ENCODE assay signal across 14 mouse cellular contexts in genomic region chr2:11543158-11543557, GRCm38 (mm10). TPM values are rescaled to one million over a fixed set of nuclear protein-coding genes. Genes with fewer than 3 reads are reported as not detected.
DNase-seq lines count a peak whose midpoint lies in the region; ATAC-seq and TF ChIP-seq lines count a peak whose summit lies in the region.
"Had no signal": no experiment of that assay in that cellular context is flagged by ENCODE, and none has a peak within 500 bp of the region (broad histone marks: within the 10 kb centered on the region; RNA-seq: fewer than 3 reads in every experiment).

No protein-coding gene starts in this region.

- no peak overlapping the region for H3K4me2 ChIP-seq in forebrain, embryonic 11.5 days (ENCODE audit: low read depth, low read length, severe bottlenecking)
- H3K4me2 ChIP-seq in stomach, postnatal 0 days (replicated peaks; ENCODE audit: low read depth), result no peak overlapping the region
- H3K4me2 ChIP-seq: forebrain, embryonic 13.5 days; heart, embryonic 13.5 days; hindbrain, embryonic 12.5 days; liver, embryonic 12.5 days; midbrain, embryonic 12.5 days had no signal

- H3K36me3 ChIP-seq in forebrain, embryonic 11.5 days (ENCODE audit: control insufficient read depth, insufficient read depth, low read length), result no peaks in the 10 kb centered on the region
- H3K36me3 ChIP-seq in forebrain, embryonic 10.5 days (replicated peaks), result no peaks in the 10 kb centered on the region
- no peaks in the 10 kb centered on the region for H3K36me3 ChIP-seq in stomach, postnatal 0 days (ENCODE audit: control insufficient read depth, insufficient read depth, low read length)
- H3K36me3 ChIP-seq: heart, embryonic 13.5 days; hindbrain, embryonic 12.5 days; liver, embryonic 12.5 days; midbrain, embryonic 12.5 days had no signal

- no peaks in the 10 kb centered on the region for H3K4me1 ChIP-seq in forebrain, embryonic 11.5 days (replicated peaks; ENCODE audit: control insufficient read depth, insufficient read depth, low read length)
- H3K4me1 ChIP-seq in forebrain, embryonic 10.5 days, result no peaks in the 10 kb centered on the region
- no peaks in the 10 kb centered on the region for H3K4me1 ChIP-seq in stomach, postnatal 0 days (replicated peaks; ENCODE audit: control insufficient read depth, insufficient read depth)
- H3K4me1 ChIP-seq: forebrain, embryonic 13.5 days; hindbrain, embryonic 12.5 days; midbrain, embryonic 12.5 days had no signal

- no peaks in the 10 kb centered on the region for H3K27me3 ChIP-seq in forebrain, embryonic 11.5 days (ENCODE audit: control insufficient read depth, insufficient read depth, low read length)
- no peaks in the 10 kb centered on the region for H3K27me3 ChIP-seq in forebrain, embryonic 10.5 days (ENCODE audit: poor library complexity, severe bottlenecking)
- H3K27me3 ChIP-seq in stomach, postnatal 0 days (ENCODE audit: control insufficient read depth, insufficient read depth, low read length), result no peaks in the 10 kb centered on the region
- H3K27me3 ChIP-seq: CH12.LX; forebrain, embryonic 13.5 days; heart, embryonic 13.5 days; hindbrain, embryonic 12.5 days; liver, embryonic 12.5 days; midbrain, embryonic 12.5 days; Patski had no signal

- no peak overlapping the region for H3K27ac ChIP-seq in forebrain, embryonic 11.5 days (ENCODE audit: low read depth, low read length)
- H3K27ac ChIP-seq in forebrain, embryonic 10.5 days, result no peak overlapping the region
- no peak overlapping the region for H3K27ac ChIP-seq in stomach, postnatal 0 days (replicated peaks)
- H3K27ac ChIP-seq: forebrain, embryonic 13.5 days; heart, embryonic 13.5 days; hindbrain, embryonic 12.5 days; midbrain, embryonic 12.5 days had no signal

- DNase-seq in forebrain, embryonic 11.5 days (ENCODE audit: low spot score), result no peak
- no peak for DNase-seq in forebrain, embryonic 10.5 days (ENCODE audit: extremely low spot score, low spot score)
- DNase-seq in kidney, postnatal 10 days, result peak; percentile 12
- DNase-seq in kidney, postnatal 25 days, result no peak
- peak; percentile 56 for DNase-seq in ES-CJ7 (ENCODE audit: low read depth, low spot score)
- no peak for DNase-seq in stomach, postnatal 0 days (ENCODE audit: low spot score)
- DNase-seq in Muller cell, postnatal 12 days (ENCODE audit: inconsistent ontology term), result no peak

- no peak for TF ChIP-seq EP300 in stomach, postnatal 0 days (optimal IDR thresholded peaks at IDR 0.05)

- WGBS in forebrain, embryonic 11.5 days, result 77% methylated on average over 7 of the region's 7 CpGs
- 75% methylated on average over 7 of the region's 7 CpGs for WGBS in forebrain, embryonic 10.5 days
- WGBS in stomach, postnatal 0 days, result 71% methylated on average over 7 of the region's 7 CpGs

- H3K9ac ChIP-seq in forebrain, embryonic 11.5 days (ENCODE audit: low read length), result no peak overlapping the region
- no peak overlapping the region for H3K9ac ChIP-seq in stomach, postnatal 0 days (ENCODE audit: low read length)
- H3K9ac ChIP-seq: forebrain, embryonic 13.5 days; heart, embryonic 13.5 days; hindbrain, embryonic 12.5 days; liver, embryonic 12.5 days; midbrain, embryonic 12.5 days had no signal

- H3K4me3 ChIP-seq in forebrain, embryonic 11.5 days (ENCODE audit: low read depth, low read length), result no peak overlapping the region
- no peak overlapping the region for H3K4me3 ChIP-seq in forebrain, embryonic 10.5 days
- H3K4me3 ChIP-seq in stomach, postnatal 0 days (ENCODE audit: low read depth, low read length), result no peak overlapping the region
- H3K4me3 ChIP-seq: forebrain, embryonic 13.5 days; heart, embryonic 13.5 days; hindbrain, embryonic 12.5 days; liver, embryonic 12.5 days; midbrain, embryonic 12.5 days had no signal

- TF ChIP-seq CTCF in stomach, postnatal 0 days (IDR thresholded peaks at IDR 0.05; ENCODE audit: low read depth), result 0 out of 2 replicates have a peak, but pooled peaks have one; percentile 29

- ATAC-seq in forebrain, embryonic 11.5 days (replicated peaks; ENCODE audit: low FRiP score), result 0 out of 2 replicates have a peak, but pooled peaks have one; percentile 14
- no peak for ATAC-seq in stomach, postnatal 0 days (ENCODE audit: low FRiP score, low TSS enrichment)
- ATAC-seq: liver, embryonic 12.5 days; Patski had no signal

- no peaks in the 10 kb centered on the region; the same call in 1 of the 2 replicates for H3K9me3 ChIP-seq in forebrain, embryonic 11.5 days (ENCODE audit: control insufficient read depth, low read length)
- no peaks in the 10 kb centered on the region for H3K9me3 ChIP-seq in forebrain, embryonic 10.5 days
- no peaks in the 10 kb centered on the region for H3K9me3 ChIP-seq in stomach, postnatal 0 days (ENCODE audit: control insufficient read depth, low read length)
- H3K9me3 ChIP-seq: forebrain, embryonic 13.5 days; heart, embryonic 13.5 days; hindbrain, embryonic 12.5 days; liver, embryonic 12.5 days; midbrain, embryonic 12.5 days had no signal

RNA-seq across cellular contexts. Expression of gene Pfkfb3, which starts 10.7 kb away (rescaled TPM):
- polyA plus RNA-seq in forebrain, embryonic 11.5 days (2014; fragmentation: Nextera tagmentation; extraction: Ambion mirVana), result 14.1 and 18.4 TPM in 2 replicates
- polyA plus RNA-seq in forebrain, embryonic 10.5 days (2016; fragmentation: Nextera tagmentation; extraction: Ambion mirVana), result 15.5 and 17.0 TPM in 2 replicates
- polyA plus RNA-seq in stomach, postnatal 0 days (2015; fragmentation: Nextera tagmentation; extraction: Ambion mirVana), result 5.5 TPM in 2 replicates

Comparison
In these comparisons a context has a peak if more than half of its experiments do, and no peak if none do; other contexts are left out.
1. DNase-seq: peak in kidney, postnatal 10 days (single experiment) and ES-CJ7 (single experiment); none in forebrain, embryonic 11.5 days (single experiment), forebrain, embryonic 10.5 days (single experiment), kidney, postnatal 25 days (0 of 2), stomach, postnatal 0 days (single experiment) and Muller cell, postnatal 12 days (single experiment).